Mouse (Mus musculus): ENCODE data around the gene Stk4. TPM values are rescaled to one million over a fixed set of nuclear protein-coding genes. Genes with fewer than 3 reads are reported as not detected.

Gene Stk4
- total RNA-seq, 1 experiment, result 58.5 TPM

GRCm38 (mm10) chr2:164194959-164195630 lies 125.0 kb downstream of the Stk4 start:
- H3K9ac ChIP-seq (ENCODE audit: insufficient read depth, low read depth, low read length, poor library complexity, severe bottlenecking), result no peak overlapping the region
- H3K4me1 ChIP-seq (ENCODE audit: control insufficient read depth in 2 of 2, insufficient read depth in 2 of 2, low read length in 2 of 2, poor library complexity in 1 of 2), result no peaks in the 10 kb centered on the region; a peak in 1 of 4 replicates
- no peaks in the 10 kb centered on the region for H3K9me3 ChIP-seq (ENCODE audit: control insufficient read depth, insufficient read depth, low read depth, low read length)
- DNase-seq (ENCODE audit: low read depth, low spot score), result no peak
- in situ Hi-C loops (cut with MboI; ENCODE audit: low sequenced_read_pairs in 2 of 2, unreplicated experiment in 2 of 2), result no loop called here
- no peak overlapping the region for H3K27ac ChIP-seq (ENCODE audit: insufficient read depth, low read depth, low read length, poor library complexity, severe bottlenecking)
- TF ChIP-seq CHD2 (IDR thresholded peaks at IDR 0.05; ENCODE audit: low read depth, low read length) (no peak), HCFC1 (IDR thresholded peaks at IDR 0.05; ENCODE audit: borderline replicate concordance, insufficient read depth, low read length) (no peak), ZNF384 (IDR thresholded peaks at IDR 0.05; ENCODE audit: low read depth, low read length) (no peak), ZC3H11A (IDR thresholded peaks at IDR 0.05; ENCODE audit: borderline replicate concordance, low read depth, low read length) (no peak), MAFK (IDR thresholded peaks at IDR 0.05; ENCODE audit: insufficient read depth, low read depth, low read length) (no peak)
- no peaks in the 10 kb centered on the region for H3K36me3 ChIP-seq (ENCODE audit: control insufficient read depth, insufficient read depth, low read length, poor library complexity, severe bottlenecking)
- H3K4me3 ChIP-seq (ENCODE audit: insufficient read depth in 1 of 2, low read depth in 1 of 2, low read length in 2 of 2, poor library complexity in 1 of 2, severe bottlenecking in 1 of 2), result no peak overlapping the region

GRCm38 (mm10) chr2:164195971-164196699 lies 126.0 kb downstream of the Stk4 start:
- DNase-seq (ENCODE audit: low read depth, low spot score), result no peak
- no peak overlapping the region for H3K9ac ChIP-seq (ENCODE audit: insufficient read depth, low read depth, low read length, poor library complexity, severe bottlenecking)
- no peaks in the 10 kb centered on the region for H3K36me3 ChIP-seq (ENCODE audit: control insufficient read depth, insufficient read depth, low read length, poor library complexity, severe bottlenecking)
- TF ChIP-seq CHD2 (IDR thresholded peaks at IDR 0.05; ENCODE audit: low read depth, low read length) (no peak), ZC3H11A (IDR thresholded peaks at IDR 0.05; ENCODE audit: borderline replicate concordance, low read depth, low read length) (no peak), ZNF384 (IDR thresholded peaks at IDR 0.05; ENCODE audit: low read depth, low read length) (no peak), HCFC1 (IDR thresholded peaks at IDR 0.05; ENCODE audit: borderline replicate concordance, insufficient read depth, low read length) (no peak), MAFK (IDR thresholded peaks at IDR 0.05; ENCODE audit: insufficient read depth, low read depth, low read length) (no peak)
- H3K27ac ChIP-seq (ENCODE audit: insufficient read depth, low read depth, low read length, poor library complexity, severe bottlenecking), result no peak overlapping the region
- no peak overlapping the region for H3K4me3 ChIP-seq (ENCODE audit: insufficient read depth in 1 of 2, low read depth in 1 of 2, low read length in 2 of 2, poor library complexity in 1 of 2, severe bottlenecking in 1 of 2)
- in situ Hi-C loops (cut with MboI; ENCODE audit: low sequenced_read_pairs in 2 of 2, unreplicated experiment in 2 of 2), result no loop called here
- no peaks in the 10 kb centered on the region; a peak in 1 of 4 replicates for H3K4me1 ChIP-seq (ENCODE audit: control insufficient read depth in 2 of 2, insufficient read depth in 2 of 2, low read length in 2 of 2, poor library complexity in 1 of 2)
- H3K9me3 ChIP-seq (ENCODE audit: control insufficient read depth, insufficient read depth, low read depth, low read length), result no peaks in the 10 kb centered on the region

GRCm38 (mm10) chr2:164196700-164196990 lies 126.5 kb downstream of the Stk4 start:
- Histone ChIP-seq H3K4me3 (ENCODE audit: insufficient read depth in 1 of 2, low read depth in 1 of 2, low read length in 2 of 2, poor library complexity in 1 of 2, severe bottlenecking in 1 of 2) (no peak overlapping the region), H3K4me1 (ENCODE audit: control insufficient read depth in 2 of 2, insufficient read depth in 2 of 2, low read length in 2 of 2, poor library complexity in 1 of 2) (no peaks in the 10 kb centered on the region; a peak in 1 of 4 replicates), H3K9me3 (ENCODE audit: control insufficient read depth, insufficient read depth, low read depth, low read length) (no peaks in the 10 kb centered on the region), H3K36me3 (ENCODE audit: control insufficient read depth, insufficient read depth, low read length, poor library complexity, severe bottlenecking) (no peaks in the 10 kb centered on the region), H3K27ac (ENCODE audit: insufficient read depth, low read depth, low read length, poor library complexity, severe bottlenecking) (no peak overlapping the region), H3K9ac (ENCODE audit: insufficient read depth, low read depth, low read length, poor library complexity, severe bottlenecking) (no peak overlapping the region)
- no peak for DNase-seq (ENCODE audit: low read depth, low spot score)
- TF ChIP-seq MAFK (IDR thresholded peaks at IDR 0.05; ENCODE audit: insufficient read depth, low read depth, low read length) (no peak), HCFC1 (IDR thresholded peaks at IDR 0.05; ENCODE audit: borderline replicate concordance, insufficient read depth, low read length) (no peak), ZC3H11A (IDR thresholded peaks at IDR 0.05; ENCODE audit: borderline replicate concordance, low read depth, low read length) (no peak), CHD2 (IDR thresholded peaks at IDR 0.05; ENCODE audit: low read depth, low read length) (no peak), ZNF384 (IDR thresholded peaks at IDR 0.05; ENCODE audit: low read depth, low read length) (no peak)
- in situ Hi-C loops (cut with MboI; ENCODE audit: low sequenced_read_pairs in 2 of 2, unreplicated experiment in 2 of 2), result no loop called here

- H3K9ac ChIP-seq (ENCODE audit: insufficient read depth, low read depth, low read length, poor library complexity, severe bottlenecking), result no peak within 1 kb of the TSS
- in situ Hi-C loops (cut with MboI; ENCODE audit: low sequenced_read_pairs in 2 of 2, unreplicated experiment in 2 of 2), result no loop called here
- no peak within 1 kb of the TSS for H3K27ac ChIP-seq (ENCODE audit: insufficient read depth, low read depth, low read length, poor library complexity, severe bottlenecking)
- H3K9me3 ChIP-seq (ENCODE audit: control insufficient read depth, insufficient read depth, low read depth, low read length), result no peaks in the 10 kb centered on the region
- TF ChIP-seq MAFK (IDR thresholded peaks at IDR 0.05; ENCODE audit: insufficient read depth, low read depth, low read length) (no peak), ZNF384 (IDR thresholded peaks at IDR 0.05; ENCODE audit: low read depth, low read length) (no peak), ZC3H11A (IDR thresholded peaks at IDR 0.05; ENCODE audit: borderline replicate concordance, low read depth, low read length) (no peak), HCFC1 (IDR thresholded peaks at IDR 0.05; ENCODE audit: borderline replicate concordance, insufficient read depth, low read length) (no peak), CHD2 (IDR thresholded peaks at IDR 0.05; ENCODE audit: low read depth, low read length) (no peak)
- H3K4me3 ChIP-seq (ENCODE audit: insufficient read depth in 1 of 2, low read depth in 1 of 2, low read length in 2 of 2, poor library complexity in 1 of 2, severe bottlenecking in 1 of 2), result no peak within 1 kb of the TSS
- no peaks in the 10 kb centered on the region; a peak in 1 of 4 replicates for H3K4me1 ChIP-seq (ENCODE audit: control insufficient read depth in 2 of 2, insufficient read depth in 2 of 2, low read length in 2 of 2, poor library complexity in 1 of 2)
- DNase-seq (ENCODE audit: low read depth, low spot score), result no peak
- no peaks in the 10 kb centered on the region for H3K36me3 ChIP-seq (ENCODE audit: control insufficient read depth, insufficient read depth, low read length, poor library complexity, severe bottlenecking)
Measured at GRCm38 (mm10) chr2:164199626-164200327, 129.7 kb downstream of the Stk4 start, which contains the start of gene Wfdc15a. Gene Wfdc15a (minus strand): TSS chr2:164200130.

Other genes with a start within 250 kb of the Stk4 start
- gene Ccn5, start 249.5 kb upstream of the Stk4 start, total RNA-seq (2012; rRNA removed), result 0.26 and 0.27 TPM in 2 replicates
- not detected in 2 replicates for gene Kcnk15, start 216.7 kb upstream of the Stk4 start, total RNA-seq (2012; rRNA removed)
- 0.98 and 1.5 TPM in 2 replicates for gene Rims4, start 151.6 kb upstream of the Stk4 start, total RNA-seq (2012; rRNA removed)
- gene Ywhab, start 75.4 kb upstream of the Stk4 start, total RNA-seq (2012; rRNA removed), result 44.3 and 65.9 TPM in 2 replicates
- gene Pabpc1l, start 44.9 kb upstream of the Stk4 start, total RNA-seq (2012; rRNA removed), result 0.16 TPM in 1 of 2 replicates, not detected in the other
- gene Tomm34, start 847 bp downstream of the Stk4 start, total RNA-seq (2012; rRNA removed), result 40.8 and 41.5 TPM in 2 replicates
- 0.80 and 0.90 TPM in 2 replicates for gene Kcns1, start 100.8 kb downstream of the Stk4 start, total RNA-seq (2012; rRNA removed)
- not detected in 2 replicates for gene Wfdc5, start 112.4 kb downstream of the Stk4 start, total RNA-seq (2012; rRNA removed)
- not detected in 2 replicates for gene Wfdc12, start 120.3 kb downstream of the Stk4 start, total RNA-seq (2012; rRNA removed)
- gene Wfdc15a, start 129.8 kb downstream of the Stk4 start, total RNA-seq (2012; rRNA removed), result 4.4 and 11.9 TPM in 2 replicates
- not detected in 2 replicates for gene Wfdc15b, start 151.3 kb downstream of the Stk4 start, total RNA-seq (2012; rRNA removed)
- gene Svs2, start 168.1 kb downstream of the Stk4 start, total RNA-seq (2012; rRNA removed), result not detected in 2 replicates
- gene Svs3b, start 186.3 kb downstream of the Stk4 start, total RNA-seq (2012; rRNA removed), result not detected in 2 replicates
- not detected in 2 replicates for gene Svs4, start 208.1 kb downstream of the Stk4 start, total RNA-seq (2012; rRNA removed)
- not detected in 2 replicates for gene Svs3a, start 218.9 kb downstream of the Stk4 start, total RNA-seq (2012; rRNA removed)
- gene Svs6, start 246.4 kb downstream of the Stk4 start, total RNA-seq (2012; rRNA removed), result not detected in 2 replicates

Data from ES-E14 (cell line).